Mouse (Mus musculus): ENCODE measurements around the gene Snrpa.

GRCm38 (mm10) chr7:27185986-27186385, 10.1 kb downstream of the Snrpa start:
- TF ChIP-seq POLR2A (IDR thresholded peaks at IDR 0.05; ENCODE audit: extremely low read depth, insufficient read depth, low read length) (no peak), CTCF (IDR thresholded peaks at IDR 0.05; ENCODE audit: extremely low read depth, insufficient read depth, low read length) (no peak)
